Mouse (Mus musculus) brown adipose tissue, adult 24 weeks (tissue): Measurements from ENCODE around the gene Slc22a5. TPM values are rescaled to one million over a fixed set of nuclear protein-coding genes. Genes with fewer than 3 reads are reported as not detected.
"Not testable (repeated sequence)": the region's sequence is repeated elsewhere in the genome, so short reads cannot be mapped to it uniquely, and the experiment has no call there.

ENCODE experiments used
- H3K27ac ChIP-seq: fragments of 200-500 bp; replicated peaks from 2 replicates; pipeline ENCODE4 v1.5.1; 2012; ENCODE audit warnings: low read depth, mild to moderate bottlenecking, low read length
- H3K4me1 ChIP-seq: fragments of 200-500 bp; 2 replicates; pipeline ENCODE4 v1.6.1; 2012; ENCODE audit warnings: low read length, mixed read lengths; ENCODE audit not compliant: control insufficient read depth, insufficient read depth, insufficient read length
- H3K4me3 ChIP-seq: fragments of 200-500 bp; 2 replicates; pipeline ENCODE4 v1.5.1; 2012; ENCODE audit warnings: low read depth, mild to moderate bottlenecking, low read length, moderate library complexity; ENCODE audit not compliant: insufficient read depth
- polyA plus RNA-seq: library from polyadenylated mRNA; stranded (reverse); fragments of >200 nt; gene quantifications from 2 replicates; pipeline ENCODE4 v1.2.4, GENCODE M21; 2012; ENCODE audit not compliant: missing spikeins, insufficient read depth, insufficient read length

The Slc22a5 gene
- 22.0 and 24.9 TPM in 2 replicates for polyA plus RNA-seq

- H3K4me1 ChIP-seq = peaks cover 9% of the 10 kb centered on the region
- H3K27ac ChIP-seq = peak within 1 kb of the TSS; percentile 91
- peak within 1 kb of the TSS; percentile 77 for H3K4me3 ChIP-seq
Observed at GRCm38 (mm10) chr11:53891505-53892451, at the start of gene Slc22a5. Slc22a5 (minus strand) TSS chr11:53891660.

- H3K4me3 ChIP-seq, H3K27ac ChIP-seq, H3K4me1 ChIP-seq: not testable (repeated sequence)
Observed at GRCm38 (mm10) chr11:53931944-53932318, 40.5 kb upstream of the Slc22a5 start.

GRCm38 (mm10) chr11:53931091-53931943 is 39.9 kb upstream of the Slc22a5 start:
- Histone ChIP-seq H3K27ac (no peak overlapping the region), H3K4me1 (no peaks in the 10 kb centered on the region; the same call in 1 of the 2 replicates), H3K4me3 (no peak overlapping the region)

GRCm38 (mm10) chr11:53929741-53930140 is 38.3 kb upstream of the Slc22a5 start:
- Histone ChIP-seq H3K4me3 (no peak overlapping the region), H3K27ac (no peak overlapping the region), H3K4me1 (no peaks in the 10 kb centered on the region; the same call in 1 of the 2 replicates)

- H3K27ac ChIP-seq = no peak overlapping the region
- H3K4me3 ChIP-seq = no peak overlapping the region
- H3K4me1 ChIP-seq = no peaks in the 10 kb centered on the region; the same call in 1 of the 2 replicates
Observed at GRCm38 (mm10) chr11:53928585-53928984, 37.1 kb upstream of the Slc22a5 start.

GRCm38 (mm10) chr11:53926303-53926702 is 34.8 kb upstream of the Slc22a5 start:
- Histone ChIP-seq H3K4me1 (no peaks in the 10 kb centered on the region; the same call in 1 of the 2 replicates), H3K4me3 (no peak overlapping the region)

GRCm38 (mm10) chr11:53918851-53919250 is 27.4 kb upstream of the Slc22a5 start:
- Histone ChIP-seq H3K4me1 (no peaks in the 10 kb centered on the region), H3K27ac (no peak overlapping the region), H3K4me3 (no peak overlapping the region)

More at GRCm38 (mm10) chr11:53926303-53926702, 34.8 kb upstream of the Slc22a5 start:
- H3K27ac ChIP-seq = no peak overlapping the region

GRCm38 (mm10) chr11:53911011-53911410 is 19.6 kb upstream of the Slc22a5 start:
- Histone ChIP-seq H3K4me1 (peaks cover 2% of the 10 kb centered on the region; the same call in 1 of the 2 replicates), H3K27ac (peak overlapping the region; percentile 92), H3K4me3 (no peak overlapping the region)

GRCm38 (mm10) chr11:53908686-53909085 is 17.2 kb upstream of the Slc22a5 start:
- H3K4me1 ChIP-seq = peaks cover 11% of the 10 kb centered on the region
- no peak overlapping the region for H3K27ac ChIP-seq
- H3K4me3 ChIP-seq = no peak overlapping the region

GRCm38 (mm10) chr11:53904534-53904925 is 13.1 kb upstream of the Slc22a5 start:
- peaks cover 15% of the 10 kb centered on the region for H3K4me1 ChIP-seq
- no peak overlapping the region for H3K4me3 ChIP-seq
- H3K27ac ChIP-seq = peak overlapping the region; percentile 85

GRCm38 (mm10) chr11:53903781-53904533 is 12.5 kb upstream of the Slc22a5 start:
- Histone ChIP-seq H3K27ac (peak overlapping the region; percentile 85), H3K4me1 (peaks cover 15% of the 10 kb centered on the region), H3K4me3 (no peak overlapping the region)

- Histone ChIP-seq H3K27ac (no peak overlapping the region), H3K4me1 (peaks cover 15% of the 10 kb centered on the region), H3K4me3 (no peak overlapping the region)
Observed at GRCm38 (mm10) chr11:53902741-53903140, 11.3 kb upstream of the Slc22a5 start.

- Histone ChIP-seq H3K27ac (no peak overlapping the region), H3K4me3 (no peak overlapping the region), H3K4me1 (peaks cover 15% of the 10 kb centered on the region)
Observed at GRCm38 (mm10) chr11:53900991-53901390, 9.5 kb upstream of the Slc22a5 start.

GRCm38 (mm10) chr11:53899981-53900380 is 8.5 kb upstream of the Slc22a5 start:
- H3K4me3 ChIP-seq = no peak overlapping the region
- peaks cover 15% of the 10 kb centered on the region for H3K4me1 ChIP-seq
- no peak overlapping the region for H3K27ac ChIP-seq
